Mouse (Mus musculus): ENCODE data around the gene Grip1.

The Grip1 gene

GRCm38 (mm10) chr10:119851594-119851993 lies 398.0 kb downstream of the Grip1 start:
- no peak for DNase-seq

DNA sequence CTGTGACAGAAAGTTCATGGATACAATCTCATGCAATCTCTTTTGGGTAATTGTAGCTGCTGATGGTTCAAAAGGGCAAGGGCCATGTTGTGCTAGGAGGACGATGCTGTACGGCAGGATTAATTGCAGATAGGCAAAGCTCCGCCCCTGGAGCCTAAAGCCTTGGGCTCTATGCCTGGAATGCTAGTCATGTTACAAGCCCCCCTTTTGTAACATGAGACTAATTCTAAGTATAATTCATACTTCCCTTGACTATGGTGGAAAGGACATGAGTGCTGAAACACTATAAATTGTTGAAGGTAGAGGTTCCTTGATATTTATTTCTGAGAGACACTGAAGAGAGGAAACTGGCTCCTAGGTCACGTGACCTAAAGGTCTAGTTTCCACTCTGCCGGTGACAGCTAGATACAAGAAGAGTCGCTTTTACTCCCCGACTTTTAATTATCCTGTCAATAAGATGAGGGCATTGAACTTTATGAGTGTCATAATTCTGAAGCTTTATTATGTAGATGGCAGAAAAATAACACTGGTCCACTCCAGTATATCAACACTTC lies 399.0 kb downstream of the Grip1 start:
- no peak for DNase-seq

DNA sequence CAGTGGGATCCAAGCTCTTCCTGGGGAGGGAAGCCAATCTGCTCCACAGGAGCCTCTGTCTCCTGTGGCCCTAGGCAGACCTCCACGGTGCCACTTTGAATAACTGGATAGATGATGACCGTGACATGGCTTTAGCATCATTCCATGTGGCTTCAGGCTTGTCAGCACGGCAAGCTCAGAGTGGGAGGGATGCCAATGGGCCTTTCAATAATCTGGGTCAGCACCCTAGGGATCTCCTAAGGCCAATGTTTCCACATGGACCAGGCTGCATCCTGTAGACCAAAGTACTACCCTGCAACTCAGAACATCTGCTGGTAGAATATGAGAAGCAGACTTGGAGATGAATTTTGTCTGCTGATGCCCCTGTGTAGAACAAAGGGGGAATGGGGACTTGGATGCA lies 414.1 kb downstream of the Grip1 start:
- no peak for DNase-seq

- no peak for DNase-seq
Measured at GRCm38 (mm10) chr10:119868995-119869579, 415.5 kb downstream of the Grip1 start.

DNA sequence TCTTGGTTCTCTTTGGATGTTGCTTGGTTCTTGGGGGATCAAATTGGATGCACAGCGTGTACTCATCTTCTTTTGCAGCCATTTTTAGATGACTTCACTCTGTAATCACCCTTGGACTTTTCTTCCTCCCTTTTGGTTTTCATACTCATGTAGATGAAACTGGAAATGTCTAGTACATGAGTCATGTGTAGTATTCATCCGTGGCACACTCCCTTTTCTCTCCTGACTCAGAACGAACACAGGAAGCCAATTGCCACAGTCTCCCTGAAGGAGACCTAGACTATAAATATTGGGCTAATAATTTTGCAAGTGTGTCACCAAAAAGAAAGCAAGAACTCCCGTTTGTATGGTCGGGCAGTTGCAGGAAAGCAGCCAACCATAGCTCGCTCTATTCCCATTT lies 423.1 kb downstream of the Grip1 start:
- no peak for DNase-seq

DNA sequence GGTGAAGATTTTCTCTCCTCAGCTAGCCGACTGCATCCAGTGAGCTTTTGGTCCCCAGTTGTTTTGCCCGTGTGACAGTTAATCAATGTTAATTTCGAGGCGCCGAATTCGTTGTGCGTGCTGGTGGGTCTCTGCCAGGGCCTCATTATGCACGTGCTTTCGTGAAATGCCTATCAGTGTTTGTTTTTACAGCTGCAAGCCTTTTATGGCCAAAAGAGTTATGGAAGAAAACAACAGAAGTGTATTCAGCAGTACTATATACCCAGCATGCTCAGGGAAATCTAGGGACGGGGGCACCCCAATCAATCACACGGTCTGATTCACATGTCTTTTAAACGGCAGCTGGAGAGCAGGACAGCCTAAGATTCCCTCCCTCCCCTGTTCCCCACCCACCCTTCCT lies 424.7 kb downstream of the Grip1 start:
- DNase-seq, result no peak

DNA sequence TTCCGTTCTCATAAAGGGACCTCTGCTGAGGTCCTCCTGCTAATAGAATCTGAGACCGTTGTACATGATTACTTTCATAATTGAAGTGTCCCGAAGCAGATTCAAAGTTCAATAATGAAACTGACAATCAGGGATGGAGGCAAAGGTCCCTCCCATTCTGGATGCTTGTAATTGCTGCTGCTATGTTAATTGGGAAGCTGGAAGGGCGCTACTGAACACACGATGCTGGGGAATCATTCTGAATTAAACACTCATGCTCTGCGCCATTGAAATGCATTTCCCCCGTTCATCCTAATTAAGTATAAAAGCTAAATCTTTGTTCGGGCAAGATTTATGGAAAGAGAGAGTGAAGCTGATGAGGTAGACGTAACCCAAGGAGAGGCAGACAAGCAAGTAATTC lies 431.0 kb downstream of the Grip1 start:
- DNase-seq, result no peak

DNA sequence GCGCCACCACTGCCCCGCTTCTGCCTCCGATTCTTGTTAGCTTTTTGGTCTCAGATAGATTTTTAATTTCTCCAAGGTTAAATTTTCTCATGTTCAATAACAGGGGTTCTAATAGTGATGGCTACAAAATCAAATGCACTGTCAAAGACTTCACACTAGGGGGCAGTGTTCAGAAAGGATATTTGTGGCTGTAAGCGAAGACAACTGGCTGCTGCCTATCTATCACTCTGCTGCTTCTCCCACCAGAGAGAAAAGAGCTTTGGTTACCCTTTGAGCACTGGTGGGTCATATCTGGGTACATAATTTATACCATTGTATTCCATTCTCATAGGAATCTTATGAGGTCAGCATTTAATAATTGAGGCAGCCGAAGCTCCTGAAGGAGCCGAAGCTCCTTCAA lies 431.9 kb downstream of the Grip1 start:
- no peak for DNase-seq

GRCm38 (mm10) chr10:119886681-119887080 lies 433.1 kb downstream of the Grip1 start:
- no peak for DNase-seq

- DNase-seq, result no peak
Measured at GRCm38 (mm10) chr10:119902754-119903153, 449.1 kb downstream of the Grip1 start.

DNA sequence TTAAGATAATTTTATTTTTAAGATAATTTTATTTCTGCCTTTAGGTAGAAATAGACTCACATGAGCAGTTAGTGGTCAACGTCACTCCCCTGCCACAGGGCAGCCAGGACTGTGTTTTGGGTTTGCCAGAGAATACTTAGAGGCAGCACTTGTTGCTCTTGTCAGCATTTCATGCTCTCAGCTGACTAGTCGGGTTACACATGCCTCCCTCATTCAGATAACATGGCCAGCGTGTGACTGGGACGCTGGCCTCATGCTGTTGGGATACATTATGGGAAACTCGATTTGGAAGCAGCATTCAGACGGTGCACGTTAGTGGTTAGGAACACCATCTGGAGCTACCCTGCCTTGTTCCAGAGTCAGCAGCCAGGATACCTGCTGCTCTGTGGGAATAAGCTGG lies 453.2 kb downstream of the Grip1 start:
- DNase-seq, result no peak

- no peak for DNase-seq
Measured at GRCm38 (mm10) chr10:119917995-119918394, 464.4 kb downstream of the Grip1 start.

- no peak for DNase-seq
Measured at GRCm38 (mm10) chr10:119927963-119928362, 474.3 kb downstream of the Grip1 start.

DNA sequence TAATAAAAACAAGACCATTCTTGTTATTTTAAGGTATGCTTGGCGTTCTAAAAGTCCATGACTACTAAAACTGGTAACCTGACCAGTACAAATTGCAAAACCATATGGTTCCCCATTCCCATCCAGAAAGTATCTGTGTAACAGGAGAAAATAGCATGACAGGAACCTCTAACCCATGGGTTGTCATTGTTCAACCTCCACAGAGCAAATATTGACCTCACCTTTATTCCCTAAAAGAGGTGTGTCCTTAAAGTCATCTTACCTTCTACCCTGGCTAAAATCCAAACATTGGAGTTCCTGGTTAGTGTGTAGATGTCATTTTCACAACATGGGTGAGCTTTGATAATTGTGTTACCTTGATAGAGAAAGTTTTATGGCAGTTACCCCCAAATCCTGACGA lies 475.3 kb downstream of the Grip1 start:
- no peak for DNase-seq

- no peak for DNase-seq
Measured at GRCm38 (mm10) chr10:119932794-119933193, 479.2 kb downstream of the Grip1 start.

DNA sequence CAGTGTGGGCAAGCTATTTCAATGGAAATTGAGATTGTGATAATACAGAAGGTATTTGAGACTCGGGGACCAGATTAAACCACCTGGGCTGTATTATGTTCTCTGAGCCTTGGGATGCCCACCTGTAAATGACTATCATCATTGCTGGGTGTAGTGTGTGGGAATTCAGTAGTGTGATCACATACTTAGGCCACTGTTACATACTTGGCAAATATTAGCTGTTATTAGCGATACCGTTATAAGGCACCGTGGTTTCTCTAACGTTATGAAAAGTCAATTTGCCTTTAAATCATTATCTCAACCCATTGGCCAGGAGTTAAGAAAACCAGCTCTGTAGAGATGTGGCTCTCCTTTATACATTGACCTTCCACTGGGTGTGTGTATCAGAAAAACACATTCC lies 479.7 kb downstream of the Grip1 start:
- no peak for DNase-seq

DNA sequence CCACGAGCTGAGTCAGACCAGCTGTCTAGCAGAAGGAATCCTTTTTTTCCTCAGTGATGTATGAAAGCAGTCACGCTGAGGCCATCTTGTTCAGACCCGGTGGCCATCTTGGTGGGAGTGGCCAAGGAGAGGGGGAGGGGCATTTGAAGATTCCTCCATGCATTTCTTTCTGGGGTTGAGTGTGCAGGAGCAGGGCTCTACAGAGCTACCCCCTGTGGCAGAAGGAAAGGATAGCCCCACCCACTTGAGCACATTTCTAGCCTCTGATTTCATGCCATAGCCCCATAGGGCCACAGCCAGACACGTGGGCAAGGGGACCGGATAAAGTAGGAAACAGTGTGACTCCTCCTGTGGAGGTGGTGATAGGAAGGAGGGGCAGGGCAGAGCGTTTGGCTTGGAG lies 481.6 kb downstream of the Grip1 start:
- DNase-seq, result no peak

GRCm38 (mm10) chr10:119937481-119937880 lies 483.9 kb downstream of the Grip1 start:
- no peak for DNase-seq

GRCm38 (mm10) chr10:119943906-119944305 lies 490.3 kb downstream of the Grip1 start:
- no peak for DNase-seq

DNA sequence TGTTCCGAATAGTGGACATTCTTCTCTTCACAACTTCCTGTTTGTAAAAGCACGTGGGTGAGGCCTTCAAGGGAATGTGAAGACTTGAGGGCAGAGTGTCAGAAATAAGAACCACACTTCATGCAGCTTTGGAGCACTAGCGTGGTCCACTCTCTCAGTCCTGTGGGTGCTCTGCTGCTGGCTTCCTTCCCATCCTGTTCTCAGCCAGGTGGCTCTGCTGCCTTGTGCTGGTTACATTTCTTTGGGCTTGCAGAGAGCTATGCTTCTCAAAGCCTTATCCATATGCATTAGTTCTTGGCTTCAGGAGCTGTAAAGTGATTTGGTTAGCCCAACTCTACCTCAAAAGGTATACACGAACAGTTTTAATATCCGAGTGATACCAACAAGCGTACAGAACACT lies 497.8 kb downstream of the Grip1 start:
- no peak for DNase-seq

DNA sequence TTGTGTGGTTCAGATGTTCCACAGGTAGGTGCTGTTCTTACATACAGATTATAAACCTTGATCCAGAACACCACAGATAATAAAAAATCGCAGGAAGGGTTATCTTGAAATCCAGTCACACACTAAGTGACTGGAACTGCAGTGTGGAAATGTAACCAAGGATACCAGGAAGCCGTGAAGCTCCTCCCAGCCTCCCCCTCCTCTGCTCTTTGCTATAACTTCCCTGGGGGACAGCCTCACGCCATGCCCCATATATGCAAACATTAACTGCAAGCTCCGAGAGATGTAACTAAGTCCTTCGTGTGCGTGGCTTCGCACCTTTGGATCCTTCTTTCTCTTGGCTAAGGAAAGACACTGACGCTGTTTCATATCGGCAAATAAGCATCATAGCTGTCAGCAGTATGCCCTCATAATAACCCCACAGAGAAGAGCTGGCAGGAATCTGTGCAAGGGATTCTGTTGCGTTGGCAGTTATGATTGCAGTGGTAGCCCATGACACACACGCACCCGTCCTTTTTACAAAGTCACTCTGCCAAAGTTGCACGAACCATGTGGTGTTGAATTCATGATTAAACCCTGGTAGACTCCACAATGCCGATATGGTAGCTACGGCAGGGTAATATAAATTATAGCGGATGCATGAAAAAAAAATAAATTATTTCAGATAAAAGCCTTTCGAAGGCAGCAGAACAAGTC lies 503.8 kb downstream of the Grip1 start:
- DNase-seq, result no peak

- DNase-seq, result no peak
Measured at GRCm38 (mm10) chr10:119960915-119961314, 507.3 kb downstream of the Grip1 start.

DNA sequence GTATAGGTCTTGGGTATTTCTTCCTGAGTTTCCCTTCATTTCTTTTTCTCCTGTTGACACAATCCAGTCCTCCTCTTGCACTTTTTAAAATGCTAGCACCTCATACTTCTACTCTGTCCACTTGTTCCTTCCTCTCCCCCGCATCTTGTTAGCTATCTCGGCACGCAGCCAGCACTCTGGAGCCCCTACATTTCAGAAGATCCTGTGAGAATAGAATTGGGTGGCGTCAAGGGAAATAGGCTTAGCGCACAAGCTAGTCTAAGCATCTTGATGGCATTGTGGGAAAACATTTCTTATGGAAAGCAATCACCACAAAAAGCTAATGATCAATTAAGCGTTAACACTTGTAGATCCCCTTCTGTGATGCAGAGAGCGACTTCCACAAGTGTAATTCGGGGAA lies 512.7 kb downstream of the Grip1 start:
- no peak for DNase-seq

DNA sequence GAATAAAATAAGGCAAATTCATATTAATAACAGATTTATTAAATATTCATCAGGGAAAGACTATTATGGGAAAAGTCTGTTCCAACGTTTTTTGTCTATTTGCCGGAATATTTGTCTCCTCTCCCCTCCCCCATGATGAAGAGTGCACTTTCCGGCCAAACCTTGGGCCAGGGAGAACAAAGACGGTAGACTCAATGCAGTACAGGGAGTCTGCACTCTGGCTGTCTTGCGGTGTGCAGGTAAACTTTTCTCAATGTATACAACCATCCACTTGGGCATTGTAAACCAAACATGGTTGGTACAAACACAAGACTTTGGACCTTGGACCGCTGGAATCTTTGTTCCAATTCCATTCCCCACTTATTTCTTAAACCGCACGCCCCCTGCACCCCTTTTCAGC lies 525.8 kb downstream of the Grip1 start:
- DNase-seq, result no peak

DNA sequence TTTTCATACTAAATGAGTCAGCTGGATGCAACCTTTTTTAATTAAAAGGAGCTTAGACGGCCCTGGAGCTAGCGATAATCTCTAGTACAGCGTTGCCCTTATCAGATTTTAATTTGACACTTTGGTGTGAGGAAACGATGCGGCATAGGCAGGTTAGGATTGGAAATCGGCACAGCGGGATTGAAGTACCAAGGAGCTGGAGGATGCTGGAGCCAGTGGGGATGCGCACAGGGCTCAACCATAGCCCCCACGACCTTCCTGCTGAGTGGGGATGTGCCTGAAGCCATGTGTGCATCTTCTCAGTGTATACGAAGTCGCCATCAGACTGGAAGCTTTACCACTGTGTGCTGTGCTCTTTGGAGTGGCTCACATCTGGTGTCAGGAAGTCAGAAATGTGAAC lies 526.4 kb downstream of the Grip1 start:
- no peak for DNase-seq

Data from B cell, adult 2 months (primary cell).